Mouse (Mus musculus) layer of hippocampus, adult 8-10 months (tissue): Measurements from ENCODE around the gene Pacsin3. TPM values are rescaled to one million over a fixed set of nuclear protein-coding genes. Genes with fewer than 3 reads are reported as not detected.
A peak's percentile ranks its signal among the peaks of the same experiment; 100 is the strongest.

ENCODE experiments used
- DNase-seq, 2 experiments: peaks; one replicate each; pipeline ENCODE4 v3.0.0; 2022; ENCODE audit warnings: low spot score in 2 of 2
- total RNA-seq, 4 experiments: library from RNA; stranded (reverse); gene quantifications; 2 replicates each; pipeline ENCODE4 v1.2.4; 2022

The Pacsin3 gene
- total RNA-seq, 4 experiments from 2014 or later, result 27.1 to 34.4 (median 31.0) TPM

- DNase-seq, result no peak
Observed at GRCm38 (mm10) chr2:91301836-91302235, 46.1 kb downstream of the Pacsin3 start.

GRCm38 (mm10) chr2:91302845-91303244 lies 47.1 kb downstream of the Pacsin3 start:
- DNase-seq, result peak; percentile 53 to 63

- no peak for DNase-seq
Observed at GRCm38 (mm10) chr2:91305926-91306325, 50.2 kb downstream of the Pacsin3 start.

GRCm38 (mm10) chr2:91306589-91306988 lies 50.8 kb downstream of the Pacsin3 start:
- DNase-seq, result no peak

GRCm38 (mm10) chr2:91308680-91309079 lies 52.9 kb downstream of the Pacsin3 start:
- no peak for DNase-seq

- DNase-seq, result no peak
Observed at GRCm38 (mm10) chr2:91309546-91309945, 53.8 kb downstream of the Pacsin3 start.

- DNase-seq, result no peak
Observed at GRCm38 (mm10) chr2:91312578-91313311, 57.0 kb downstream of the Pacsin3 start.

- no peak for DNase-seq
Observed at GRCm38 (mm10) chr2:91314184-91314583, 58.4 kb downstream of the Pacsin3 start.

Other genes starting within 250 kb of the Pacsin3 start
- under 1 TPM in 2 of 4 experiments, not detected in 2; 0.36 to 0.47 TPM for gene Rapsn, start 220.3 kb upstream of the Pacsin3 start, total RNA-seq
- gene Psmc3, start 201.9 kb upstream of the Pacsin3 start, total RNA-seq, result 100 to 1,000 TPM; 180 to 209 (median 206) TPM
- 10 to 100 TPM; 28.7 to 40.0 (median 33.1) TPM for gene Slc39a13, start 185.5 kb upstream of the Pacsin3 start, total RNA-seq
- 10 to 100 TPM in 2 of 4 experiments, 1 to 10 TPM in 2; 3.8 to 17.2 (median 9.7) TPM for gene Spi1, start 173.6 kb upstream of the Pacsin3 start, total RNA-seq
- gene Mybpc3, start 137.8 kb upstream of the Pacsin3 start, total RNA-seq, result under 1 TPM; 0.09 to 0.22 (median 0.16) TPM
- 100 to 1,000 TPM; 202 to 259 (median 228) TPM for gene Madd, start 72.1 kb upstream of the Pacsin3 start, total RNA-seq
- gene Nr1h3, start 53.1 kb upstream of the Pacsin3 start, total RNA-seq, result 1 to 10 TPM; 3.7 to 5.8 (median 4.3) TPM
- gene Acp2, start 53.1 kb upstream of the Pacsin3 start, total RNA-seq, result 10 to 100 TPM; 54.9 to 64.9 (median 59.8) TPM
- 10 to 100 TPM; 11.2 to 12.4 (median 11.9) TPM for gene Ddb2, start 19.0 kb upstream of the Pacsin3 start, total RNA-seq
- gene Arfgap2, start 9.0 kb downstream of the Pacsin3 start, total RNA-seq, result 10 to 100 TPM; 75.9 to 81.9 (median 79.1) TPM
- 100 to 1,000 TPM; 108 to 144 (median 121) TPM for gene 1110051M20Rik, start 188.8 kb downstream of the Pacsin3 start, total RNA-seq
- 10 to 100 TPM; 26.1 to 30.6 (median 29.4) TPM for gene Lrp4, start 201.6 kb downstream of the Pacsin3 start, total RNA-seq